Mouse (Mus musculus): ENCODE measurements around the gene Ttc7. TPM values are rescaled to one million over a fixed set of nuclear protein-coding genes. Genes with fewer than 3 reads are reported as not detected.
"Not testable (repeated sequence)": the region's sequence is repeated elsewhere in the genome, so short reads cannot be mapped to it uniquely, and the experiment has no call there.

The Ttc7 gene
- polyA plus RNA-seq, 2 experiments, result 7.8 to 7.9 TPM

DNA sequence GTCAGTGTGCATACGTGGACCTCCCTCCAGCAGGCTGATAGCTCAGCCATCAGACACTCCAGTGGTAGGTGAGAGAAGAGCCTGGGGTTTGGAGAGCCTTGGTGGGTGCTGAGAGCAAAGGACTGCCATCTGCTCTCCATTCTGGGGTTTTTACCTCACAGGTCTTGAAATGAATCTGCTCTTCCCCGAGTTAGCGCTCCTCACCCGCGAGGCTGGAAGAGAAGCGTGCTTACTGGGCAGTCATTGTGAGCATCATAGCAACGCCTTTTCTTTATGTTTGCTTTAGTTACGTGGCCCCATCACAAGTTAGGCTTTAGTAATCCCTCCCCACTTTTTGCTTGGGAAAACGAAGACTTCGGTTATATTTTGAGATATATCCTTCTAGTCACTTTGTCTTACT, 17.7 kb downstream of the Ttc7 start:
- no peaks in the 10 kb centered on the region for H3K9me3 ChIP-seq (ENCODE audit: control insufficient read depth, low read length)
- WGBS (ENCODE audit: insufficient replicate concordance), result 81% methylated on average over 10 of the region's 10 CpGs
- H3K4me1 ChIP-seq (replicated peaks; ENCODE audit: control insufficient read depth in 2 of 2, insufficient read depth in 2 of 2, low read length in 1 of 2), result peaks cover 3 to 19% of the 10 kb centered on the region in 2 experiments
- no peak for ATAC-seq (ENCODE audit: insufficient read depth)
- H3K9ac ChIP-seq (replicated peaks), result no peak overlapping the region
- TF ChIP-seq CTCF (IDR thresholded peaks at IDR 0.05; ENCODE audit: low read depth) (no peak), EP300 (IDR thresholded peaks at IDR 0.05; ENCODE audit: low read depth) (no peak)
- H3K27ac ChIP-seq, result no peak overlapping the region
- H3K27me3 ChIP-seq (ENCODE audit: control insufficient read depth, insufficient read depth, low read length), result no peaks in the 10 kb centered on the region
- H3K4me3 ChIP-seq (ENCODE audit: insufficient read depth in 1 of 2, low read depth in 2 of 2, low read length in 2 of 2), result no peak overlapping the region
- H3K4me2 ChIP-seq (ENCODE audit: low read depth), result no peak overlapping the region
- no peaks in the 10 kb centered on the region for H3K36me3 ChIP-seq (replicated peaks; ENCODE audit: control insufficient read depth, insufficient read depth, low read depth)
- no peak for DNase-seq (ENCODE audit: low read depth in 3 of 3, low spot score in 3 of 3)

DNA sequence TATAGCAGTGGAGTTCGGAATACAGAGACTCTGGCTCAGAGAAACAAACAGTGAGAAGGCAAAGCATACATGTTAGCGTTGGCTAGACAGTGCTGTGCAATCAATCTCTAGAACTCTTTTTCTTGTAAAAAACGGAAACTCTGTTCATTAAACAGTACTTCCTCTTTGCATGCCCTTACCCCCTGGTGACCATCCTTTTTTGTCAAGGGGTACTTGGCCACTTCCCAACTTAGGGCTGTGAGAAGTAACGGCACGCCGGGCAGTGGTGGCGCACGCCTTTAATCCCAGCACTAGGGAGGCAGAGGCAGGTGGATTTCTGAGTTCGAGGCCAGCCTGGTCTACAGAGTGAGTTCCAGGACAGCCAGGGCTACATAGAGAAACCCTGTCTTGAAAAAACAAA, 18.9 kb downstream of the Ttc7 start:
- DNase-seq (ENCODE audit: low read depth in 3 of 3, low spot score in 3 of 3); H3K27ac ChIP-seq: not testable (repeated sequence)

DNA sequence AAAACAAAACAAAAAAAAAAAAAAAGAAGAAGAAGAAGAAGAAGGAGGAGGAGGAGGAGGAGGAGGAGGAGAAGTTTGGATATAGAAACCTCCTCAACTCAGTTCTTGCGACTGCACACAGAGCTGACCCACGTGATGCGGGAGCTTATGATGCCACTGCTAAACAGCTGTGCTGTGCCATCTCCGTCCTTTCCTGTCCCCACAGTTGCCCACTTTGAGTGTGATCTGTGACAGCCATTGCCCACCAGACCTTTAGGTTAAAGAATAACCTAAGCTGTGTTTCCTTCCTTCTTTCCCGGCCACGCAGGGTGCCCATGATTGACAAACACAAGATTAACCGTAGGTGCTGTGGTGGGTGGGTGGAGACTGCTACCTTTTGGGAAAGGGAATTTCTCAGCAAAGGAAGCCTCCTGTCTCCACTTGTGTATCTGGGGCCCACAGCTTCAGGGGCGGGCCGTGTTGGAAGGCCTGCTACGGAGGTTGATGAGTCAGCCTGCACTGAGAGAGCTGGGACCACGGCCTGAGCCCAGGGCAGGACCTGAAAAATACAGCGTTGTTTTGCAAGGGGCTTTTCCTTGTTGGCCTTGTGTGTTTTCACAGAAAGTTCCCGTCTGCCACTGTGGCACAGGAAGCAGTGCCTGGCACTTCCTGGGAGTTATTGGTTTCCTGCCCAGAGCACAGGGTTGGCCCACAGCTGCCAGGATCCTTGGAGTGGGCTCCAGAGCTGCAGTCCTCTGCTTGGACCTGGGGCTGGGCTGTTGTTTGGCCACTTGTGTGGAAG, 19.5 kb downstream of the Ttc7 start:
- Histone ChIP-seq H3K9me3 (ENCODE audit: control insufficient read depth, low read length) (no peaks in the 10 kb centered on the region), H3K27me3 (ENCODE audit: control insufficient read depth, insufficient read depth, low read length) (no peaks in the 10 kb centered on the region), H3K36me3 (replicated peaks; ENCODE audit: control insufficient read depth, insufficient read depth, low read depth) (no peaks in the 10 kb centered on the region), H3K27ac (no peak overlapping the region), H3K4me2 (ENCODE audit: low read depth) (no peak overlapping the region), H3K9ac (replicated peaks) (no peak overlapping the region), H3K4me1 (replicated peaks; ENCODE audit: control insufficient read depth in 2 of 2, insufficient read depth in 2 of 2, low read length in 1 of 2) (peaks cover 3 to 12% of the 10 kb centered on the region in 2 experiments), H3K4me3 (ENCODE audit: insufficient read depth in 1 of 2, low read depth in 2 of 2, low read length in 2 of 2) (no peak overlapping the region)
- 20% methylated on average over 13 of the region's 13 CpGs for WGBS (ENCODE audit: insufficient replicate concordance)
- ATAC-seq (ENCODE audit: insufficient read depth) (no peak), DNase-seq (ENCODE audit: low read depth in 3 of 3, low spot score in 3 of 3) (no peak)
- TF ChIP-seq EP300 (IDR thresholded peaks at IDR 0.05; ENCODE audit: low read depth) (no peak), CTCF (IDR thresholded peaks at IDR 0.05; ENCODE audit: low read depth) (no peak)

More for the DNA sequence above, 18.9 kb downstream of the Ttc7 start:
- H3K9ac ChIP-seq (replicated peaks); H3K9me3 ChIP-seq (ENCODE audit: control insufficient read depth, low read length); H3K4me2 ChIP-seq (ENCODE audit: low read depth); H3K36me3 ChIP-seq (replicated peaks; ENCODE audit: control insufficient read depth, insufficient read depth, low read depth); H3K27me3 ChIP-seq (ENCODE audit: control insufficient read depth, insufficient read depth, low read length); H3K4me3 ChIP-seq (ENCODE audit: insufficient read depth in 1 of 2, low read depth in 2 of 2, low read length in 2 of 2); ATAC-seq (ENCODE audit: insufficient read depth): not testable (repeated sequence)
- H3K4me1 ChIP-seq (replicated peaks; ENCODE audit: control insufficient read depth in 2 of 2, insufficient read depth in 2 of 2, low read length in 1 of 2), result peaks cover 3 to 12% of the 10 kb centered on the region in 2 experiments
- WGBS (ENCODE audit: insufficient replicate concordance), result 47% methylated on average over 9 of the region's 9 CpGs

DNA sequence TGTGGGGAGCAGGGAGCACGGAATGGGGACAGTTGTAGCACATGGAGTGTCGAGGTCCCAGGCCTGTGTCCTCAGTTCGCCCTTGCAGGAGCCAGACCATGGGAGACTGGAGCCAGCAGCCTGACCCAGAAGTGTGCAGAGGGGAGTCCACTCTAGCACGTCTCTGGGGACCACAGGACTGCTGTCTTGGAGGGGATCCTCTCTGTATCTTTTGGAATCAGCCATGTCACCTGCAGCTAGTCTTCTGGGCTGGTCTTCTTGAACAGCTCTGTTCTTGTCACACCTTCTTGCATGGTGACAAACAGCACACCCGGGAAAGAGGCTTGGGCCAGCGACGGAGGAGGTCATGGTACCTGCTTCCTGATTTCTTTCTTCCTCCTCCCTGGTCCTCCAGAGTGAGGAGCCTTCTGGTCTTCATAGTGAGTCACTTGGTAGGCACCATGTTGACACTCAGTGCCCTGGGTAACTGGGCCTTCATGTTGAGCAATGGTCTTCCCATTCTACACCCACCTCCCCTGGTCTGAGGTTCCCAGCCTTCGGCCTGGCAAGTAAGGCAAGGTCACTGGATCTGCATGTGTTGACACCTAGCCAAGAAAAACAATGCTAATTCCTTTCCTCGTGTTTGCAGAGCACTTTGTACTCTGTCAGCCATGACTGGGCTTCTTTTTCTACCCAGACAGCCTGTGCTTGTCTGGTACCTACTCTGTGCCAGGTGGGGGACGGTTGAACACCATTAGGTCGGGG, 21.6 kb downstream of the Ttc7 start:
- Histone ChIP-seq H3K27me3 (ENCODE audit: control insufficient read depth, insufficient read depth, low read length) (no peaks in the 10 kb centered on the region), H3K9me3 (ENCODE audit: control insufficient read depth, low read length) (no peaks in the 10 kb centered on the region), H3K4me2 (ENCODE audit: low read depth) (no peak overlapping the region), H3K9ac (replicated peaks) (no peak overlapping the region), H3K27ac (no peak overlapping the region), H3K4me1 (replicated peaks; ENCODE audit: control insufficient read depth in 2 of 2, insufficient read depth in 2 of 2, low read length in 1 of 2) (peaks cover 3 to 6% of the 10 kb centered on the region in 2 experiments), H3K36me3 (replicated peaks; ENCODE audit: control insufficient read depth, insufficient read depth, low read depth) (no peaks in the 10 kb centered on the region), H3K4me3 (ENCODE audit: insufficient read depth in 1 of 2, low read depth in 2 of 2, low read length in 2 of 2) (no peak overlapping the region)
- DNase-seq (ENCODE audit: low read depth in 3 of 3, low spot score in 3 of 3), result no peak
- 69% methylated on average over 11 of the region's 11 CpGs for WGBS (ENCODE audit: insufficient replicate concordance)
- ATAC-seq (ENCODE audit: insufficient read depth), result no peak; the same call in 1 of the 2 replicates
- TF ChIP-seq EP300 (IDR thresholded peaks at IDR 0.05; ENCODE audit: low read depth), result no peak
- no peak for TF ChIP-seq CTCF (IDR thresholded peaks at IDR 0.05; ENCODE audit: low read depth)

DNA sequence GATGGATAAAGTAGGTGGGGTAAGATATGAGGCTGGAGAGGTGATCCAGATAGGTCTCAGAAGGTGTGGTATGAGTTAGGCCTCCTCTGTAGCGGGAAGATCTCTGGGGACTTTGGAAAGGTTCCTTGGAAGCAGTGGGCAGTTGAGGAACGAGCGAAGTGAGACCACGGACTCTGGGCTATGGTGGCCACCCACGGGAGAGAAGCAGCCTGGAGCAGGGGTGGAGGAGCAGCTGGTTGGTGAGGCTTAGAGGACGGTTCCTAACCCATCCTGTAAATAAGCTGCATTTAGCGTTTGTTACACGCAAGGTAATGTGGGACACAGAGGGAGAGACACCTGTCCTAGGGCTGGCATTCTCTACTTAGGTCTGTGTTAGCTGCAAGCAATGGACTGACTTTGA, 22.4 kb downstream of the Ttc7 start:
- no peak for ATAC-seq (ENCODE audit: insufficient read depth)
- TF ChIP-seq EP300 (IDR thresholded peaks at IDR 0.05; ENCODE audit: low read depth) (no peak), CTCF (IDR thresholded peaks at IDR 0.05; ENCODE audit: low read depth) (no peak)
- peaks cover 3 to 6% of the 10 kb centered on the region in 2 experiments for H3K4me1 ChIP-seq (replicated peaks; ENCODE audit: control insufficient read depth in 2 of 2, insufficient read depth in 2 of 2, low read length in 1 of 2)
- no peaks in the 10 kb centered on the region for H3K27me3 ChIP-seq (ENCODE audit: control insufficient read depth, insufficient read depth, low read length)
- DNase-seq (ENCODE audit: low read depth in 3 of 3, low spot score in 3 of 3), result no peak
- WGBS (ENCODE audit: insufficient replicate concordance), result 77% methylated on average over 8 of the region's 8 CpGs
- H3K9ac ChIP-seq (replicated peaks), result no peak overlapping the region
- no peak overlapping the region for H3K27ac ChIP-seq
- no peak overlapping the region for H3K4me3 ChIP-seq (ENCODE audit: insufficient read depth in 1 of 2, low read depth in 2 of 2, low read length in 2 of 2)
- no peaks in the 10 kb centered on the region for H3K9me3 ChIP-seq (ENCODE audit: control insufficient read depth, low read length)
- no peaks in the 10 kb centered on the region; the same call in 1 of the 2 replicates for H3K36me3 ChIP-seq (replicated peaks; ENCODE audit: control insufficient read depth, insufficient read depth, low read depth)
- H3K4me2 ChIP-seq (ENCODE audit: low read depth), result no peak overlapping the region
